Mouse (Mus musculus): ENCODE measurements around the gene Fam155a. TPM values are rescaled to one million over a fixed set of nuclear protein-coding genes. Genes with fewer than 3 reads are reported as not detected.

Fam155a gene
- polyA plus RNA-seq, 1 experiment from 2014 or later: 10.3 TPM

Small RNA genes within 50 kb of the gene (microRNA-seq; reads per million reads assigned to microRNA genes)
- gene Gm47312: not detected

Other genes starting within 250 kb of the Fam155a start
- not detected in 2 replicates for gene Gm10217, start 93.1 kb upstream of the Fam155a start, polyA plus RNA-seq (2015; fragmentation: Nextera tagmentation; extraction: Ambion mirVana)
- 10.5 and 11.0 TPM in 2 replicates for gene Lig4, start 206.5 kb upstream of the Fam155a start, polyA plus RNA-seq (2015; fragmentation: Nextera tagmentation; extraction: Ambion mirVana)
- 13.5 and 15.1 TPM in 2 replicates for gene Abhd13, start 206.5 kb upstream of the Fam155a start, polyA plus RNA-seq (2015; fragmentation: Nextera tagmentation; extraction: Ambion mirVana)
- 0.23 and 0.25 TPM in 2 replicates for gene Tnfsf13b, start 235.3 kb upstream of the Fam155a start, polyA plus RNA-seq (2015; fragmentation: Nextera tagmentation; extraction: Ambion mirVana)

All from forebrain, embryonic 13.5 days (tissue).